ENCODE assay signal across 7 mouse cellular contexts in the genomic region with DNA sequence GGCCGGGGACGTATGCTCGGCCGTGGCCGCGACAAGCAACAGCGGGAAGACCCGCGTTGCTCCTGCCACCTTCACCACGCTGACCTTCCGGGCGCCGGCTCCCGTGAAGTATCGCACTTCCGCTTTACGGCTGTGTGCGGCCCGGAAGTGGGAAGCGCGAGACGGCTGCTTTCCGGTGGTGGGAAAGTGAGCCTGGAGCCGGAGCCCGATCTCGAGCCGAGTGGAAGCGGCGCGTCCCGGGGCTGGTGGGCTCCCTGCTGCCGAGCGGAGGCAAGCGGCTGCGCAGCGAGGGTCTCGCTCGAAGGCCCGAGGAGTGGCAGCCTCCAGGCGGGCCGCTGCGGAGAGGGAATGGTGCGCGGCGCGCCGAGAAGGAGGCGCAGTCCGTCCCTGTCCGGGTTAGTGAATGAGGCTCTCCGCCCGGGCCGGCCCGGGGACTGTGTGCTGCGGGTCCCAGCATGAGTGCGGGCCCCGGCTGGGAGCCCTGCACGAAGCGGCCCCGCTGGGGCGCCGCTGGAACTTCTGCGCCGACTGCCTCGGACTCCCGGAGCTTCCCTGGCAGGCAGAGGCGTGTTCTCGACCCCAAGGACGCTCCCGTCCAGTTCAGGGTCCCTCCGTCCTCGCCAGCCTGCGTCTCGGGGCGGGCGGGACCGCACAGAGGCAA. TPM values are rescaled to one million over a fixed set of nuclear protein-coding genes. Genes with fewer than 3 reads are reported as not detected.
DNase-seq lines count a peak whose midpoint lies in the region; ATAC-seq and TF ChIP-seq lines count a peak whose summit lies in the region.

Gene Timm23, minus strand, starts transcription at position 108 of the 661 bp plus-strand sequence.
Gene Parg, plus strand, starts transcription at position 159 of the 661 bp plus-strand sequence.

- ATAC-seq in embryonic facial prominence, embryonic 12.5 days (ENCODE audit: insufficient number of reproducible peaks, insufficient read depth, low FRiP score, low TSS enrichment): peak; percentile 81
- peak; percentile 93 for ATAC-seq in limb, embryonic 13.5 days (ENCODE audit: low FRiP score, low read depth)
- peak; percentile 96 for ATAC-seq in midbrain, embryonic 16.5 days

- H3K9ac ChIP-seq in embryonic facial prominence, embryonic 12.5 days: peak within 1 kb of the TSS; percentile 93
- H3K9ac ChIP-seq in heart, adult 2 months (ENCODE audit: low read depth, low read length): peak within 1 kb of the TSS; percentile 98
- H3K9ac ChIP-seq in limb, embryonic 13.5 days: peak within 1 kb of the TSS; percentile 97
- H3K9ac ChIP-seq in midbrain, embryonic 16.5 days (ENCODE audit: low read depth, low read length): peak within 1 kb of the TSS; percentile 79

- peak within 1 kb of the TSS; percentile 93 for H3K4me2 ChIP-seq in embryonic facial prominence, embryonic 12.5 days (replicated peaks)
- H3K4me2 ChIP-seq in limb, embryonic 13.5 days (replicated peaks): peak within 1 kb of the TSS; percentile 95
- peak within 1 kb of the TSS; percentile 97 for H3K4me2 ChIP-seq in midbrain, embryonic 16.5 days (ENCODE audit: low read length)

- peak; percentile 88 for DNase-seq in adrenal gland, postnatal 25 days
- peak; percentile 91 for DNase-seq in heart, adult 2 months
- peak; percentile 87 to 90 for DNase-seq in kidney, adult 8-10 months
- DNase-seq in spleen, postnatal 10 days (ENCODE audit: low spot score in 2 of 2): peak; percentile 78 to 90

- no peak for TF ChIP-seq POLR2A in heart, adult 2 months (IDR thresholded peaks at IDR 0.05; ENCODE audit: insufficient read depth, low read depth, low read length)

- peaks cover 26% of the 10 kb centered on the region for H3K36me3 ChIP-seq in embryonic facial prominence, embryonic 12.5 days
- peaks cover 10% of the 10 kb centered on the region for H3K36me3 ChIP-seq in heart, adult 2 months (ENCODE audit: control insufficient read depth, insufficient read depth, low read length)
- H3K36me3 ChIP-seq in limb, embryonic 13.5 days: peaks cover 23% of the 10 kb centered on the region
- peaks cover 13% of the 10 kb centered on the region for H3K36me3 ChIP-seq in midbrain, embryonic 16.5 days (ENCODE audit: control insufficient read depth, insufficient read depth, low read length)

- TF ChIP-seq EP300 in heart, adult 2 months (IDR thresholded peaks at IDR 0.05; ENCODE audit: insufficient read depth, low read depth, low read length): no peak

- no peaks in the 10 kb centered on the region for H3K9me3 ChIP-seq in embryonic facial prominence, embryonic 12.5 days
- no peaks in the 10 kb centered on the region for H3K9me3 ChIP-seq in limb, embryonic 13.5 days
- no peaks in the 10 kb centered on the region for H3K9me3 ChIP-seq in midbrain, embryonic 16.5 days (replicated peaks; ENCODE audit: control insufficient read depth, low read length, poor library complexity, severe bottlenecking)

- peak within 1 kb of the TSS; percentile 92 for H3K4me3 ChIP-seq in embryonic facial prominence, embryonic 12.5 days
- H3K4me3 ChIP-seq in heart, adult 2 months: peak within 1 kb of the TSS; percentile 89
- H3K4me3 ChIP-seq in limb, embryonic 13.5 days: peak within 1 kb of the TSS; percentile 100
- peak within 1 kb of the TSS; percentile 81 for H3K4me3 ChIP-seq in midbrain, embryonic 16.5 days (ENCODE audit: low read depth, low read length)

- TF ChIP-seq CTCF in heart, adult 2 months (IDR thresholded peaks at IDR 0.05): no peak

- WGBS in embryonic facial prominence, embryonic 12.5 days: under 1% methylated on average over 77 of the region's 77 CpGs
- WGBS in heart, adult 2 months: under 1% methylated on average over 77 of the region's 77 CpGs
- under 1% methylated on average over 67 of the region's 77 CpGs for WGBS in limb, embryonic 13.5 days
- WGBS in midbrain, embryonic 16.5 days: under 1% methylated on average over 63 of the region's 77 CpGs

- peaks cover 13% of the 10 kb centered on the region for H3K79me2 ChIP-seq in heart, adult 2 months (replicated peaks; ENCODE audit: control insufficient read depth, insufficient read depth, low read length)

- intact Hi-C loops in heart, adult 2 months (cut with DNase I): loop anchor here (2.0 kb wide), 1 partner anchor 43 kb away; the partner anchor contains the start of gene Ncoa4

- H3K27ac ChIP-seq in embryonic facial prominence, embryonic 12.5 days: peak within 1 kb of the TSS; percentile 63; the same call in 1 of the 2 replicates
- peak within 1 kb of the TSS; percentile 69 for H3K27ac ChIP-seq in heart, adult 2 months
- H3K27ac ChIP-seq in limb, embryonic 13.5 days: peak within 1 kb of the TSS; percentile 58
- H3K27ac ChIP-seq in midbrain, embryonic 16.5 days (ENCODE audit: low read length): peak within 1 kb of the TSS; percentile 75

- no peaks in the 10 kb centered on the region for H3K27me3 ChIP-seq in embryonic facial prominence, embryonic 12.5 days
- H3K27me3 ChIP-seq in heart, adult 2 months (ENCODE audit: control insufficient read depth, insufficient read depth, low read length): no peaks in the 10 kb centered on the region
- no peaks in the 10 kb centered on the region for H3K27me3 ChIP-seq in limb, embryonic 13.5 days
- H3K27me3 ChIP-seq in midbrain, embryonic 16.5 days (ENCODE audit: control insufficient read depth, insufficient read depth, low read depth, low read length): no peaks in the 10 kb centered on the region

- H3K4me1 ChIP-seq in embryonic facial prominence, embryonic 12.5 days: peaks cover 23% of the 10 kb centered on the region
- H3K4me1 ChIP-seq in heart, adult 2 months (ENCODE audit: control insufficient read depth, insufficient read depth, low read length): peaks cover 9% of the 10 kb centered on the region
- H3K4me1 ChIP-seq in limb, embryonic 13.5 days: peaks cover 25% of the 10 kb centered on the region
- H3K4me1 ChIP-seq in midbrain, embryonic 16.5 days (ENCODE audit: control insufficient read depth, insufficient read depth, low read length): peaks cover 26% of the 10 kb centered on the region

RNA-seq across cellular contexts. Expression of gene Timm23, which starts in this region (rescaled TPM):
- total RNA-seq in adrenal gland, postnatal 25 days (2021): 121 and 174 TPM in 2 replicates
- polyA plus RNA-seq in embryonic facial prominence, embryonic 12.5 days (2016; fragmentation: Nextera tagmentation; extraction: Ambion mirVana): 257 and 265 TPM in 2 replicates
- total RNA-seq in heart, adult 2 months (2021): 100 to 1,000 TPM; 206 to 234 TPM
- polyA plus RNA-seq in heart, adult 2 months (2012; rRNA removed): 264 and 384 TPM in 2 replicates
- polyA plus RNA-seq in limb, embryonic 13.5 days (2015; fragmentation: Nextera tagmentation; extraction: Ambion mirVana): 285 and 295 TPM in 2 replicates
- 205 and 214 TPM in 2 replicates for polyA plus RNA-seq in midbrain, embryonic 16.5 days (2015; fragmentation: Nextera tagmentation; extraction: Ambion mirVana)

RNA-seq across cellular contexts. Expression of gene Parg, which starts in this region (rescaled TPM):
- total RNA-seq in adrenal gland, postnatal 25 days (2021): 73.1 and 75.6 TPM in 2 replicates
- polyA plus RNA-seq in embryonic facial prominence, embryonic 12.5 days (2016; fragmentation: Nextera tagmentation; extraction: Ambion mirVana): 58.7 and 59.7 TPM in 2 replicates
- total RNA-seq in heart, adult 2 months (2021): 10 to 100 TPM; 20.0 to 21.2 TPM
- polyA plus RNA-seq in heart, adult 2 months (2012; rRNA removed): 3.7 and 6.3 TPM in 2 replicates
- 48.1 and 49.5 TPM in 2 replicates for polyA plus RNA-seq in limb, embryonic 13.5 days (2015; fragmentation: Nextera tagmentation; extraction: Ambion mirVana)
- 31.1 and 34.5 TPM in 2 replicates for polyA plus RNA-seq in midbrain, embryonic 16.5 days (2015; fragmentation: Nextera tagmentation; extraction: Ambion mirVana)

Comparison
In these comparisons a context has a peak if more than half of its experiments do, and no peak if none do; other contexts are left out.
1. Peak in every context shown above with its lines: DNase-seq, ATAC-seq, H3K4me3 ChIP-seq and H3K27ac ChIP-seq.